Mouse (Mus musculus) stomach, postnatal 0 days (tissue): ENCODE measurements around the gene Bbs1.

Source experiments
- CTCF ChIP-seq: IDR thresholded peaks from 2 replicates; pipeline ENCODE4 v1.5.1; 2016; ENCODE audit warnings: antibody characterized with exemption, low read depth, mild to moderate bottlenecking, moderate library complexity
- EP300 ChIP-seq: optimal IDR thresholded peaks from 2 replicates; pipeline ENCODE3; 2016; ENCODE audit warnings: antibody characterized with exemption

GRCm38 (mm10) chr19:4942551-4943252 is 36.3 kb upstream of the Bbs1 start, which contains the start of gene Peli3:
- TF ChIP-seq EP300 (no peak), CTCF (no peak)
